Mouse (Mus musculus): ENCODE measurements around the gene Fbxo40.

- no peak for TF ChIP-seq POLR2A (IDR thresholded peaks at IDR 0.05; ENCODE audit: insufficient read length, low read depth)
- no peak for TF ChIP-seq TCF3 (IDR thresholded peaks at IDR 0.05; ENCODE audit: insufficient read length, low read depth)
- no peak for TF ChIP-seq MAX (IDR thresholded peaks at IDR 0.05; ENCODE audit: low read depth)
- no peak for TF ChIP-seq MYOG (IDR thresholded peaks at IDR 0.05; ENCODE audit: control insufficient read depth in 1 of 3, insufficient read depth in 1 of 3, insufficient read length in 2 of 3, low read depth in 2 of 3)
- no peak for TF ChIP-seq E2F4 (IDR thresholded peaks at IDR 0.05; ENCODE audit: insufficient read depth)
- TF ChIP-seq USF1 (IDR thresholded peaks at IDR 0.05; ENCODE audit: low read depth) = no peak
- no peak for TF ChIP-seq TCF12 (IDR thresholded peaks at IDR 0.05; ENCODE audit: insufficient read depth, poor library complexity, severe bottlenecking)
Measured at GRCm38 (mm10) chr16:36949614-36950336, 40.5 kb downstream of the Fbxo40 start.
